In the genomic region with DNA sequence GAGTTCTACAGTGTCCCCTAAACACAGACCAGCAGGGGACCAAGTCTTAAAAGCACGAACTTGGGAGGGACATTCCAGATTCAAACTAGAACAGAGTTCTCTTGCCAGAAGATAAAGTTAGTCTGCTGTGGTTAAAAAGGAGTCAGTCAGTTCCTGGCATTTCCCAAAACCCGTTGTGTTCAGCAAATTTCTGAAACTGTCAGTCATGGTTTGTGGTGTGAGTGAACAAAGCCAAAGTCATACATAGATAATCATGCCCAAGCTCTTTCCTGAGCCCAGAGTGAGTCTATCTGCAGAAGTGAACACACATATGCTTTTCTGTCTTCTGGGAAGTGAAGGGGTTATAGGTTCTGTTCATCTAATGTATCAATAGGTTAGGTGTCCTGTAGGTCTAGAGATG, we compare ENCODE assay signal across 30 mouse cellular contexts. TPM values are rescaled to one million over a fixed set of nuclear protein-coding genes. Genes with fewer than 3 reads are reported as not detected.
DNase-seq lines count a peak whose midpoint lies in the region; ATAC-seq and TF ChIP-seq lines count a peak whose summit lies in the region.
"Had no signal": no experiment of that assay in that cellular context is flagged by ENCODE, and none has a peak within 500 bp of the region (broad histone marks: within the 10 kb centered on the region; RNA-seq: fewer than 3 reads in every experiment).

No protein-coding gene starts in this region.

- H3K9ac ChIP-seq in heart, embryonic 13.5 days = no peak overlapping the region
- H3K9ac ChIP-seq in MEL (ENCODE audit: control insufficient read depth, low read depth, low read length, poor library complexity, severe bottlenecking) = no peak overlapping the region
- H3K9ac ChIP-seq: heart, embryonic 12.5 days; neural tube, embryonic 12.5 days; stomach, embryonic 15.5 days had no signal

- H3K27me3 ChIP-seq in heart, embryonic 13.5 days (replicated peaks) = no peaks in the 10 kb centered on the region
- no peaks in the 10 kb centered on the region for H3K27me3 ChIP-seq in MEL (ENCODE audit: control insufficient read depth in 1 of 2, insufficient read depth in 2 of 2, low read length in 2 of 2)
- H3K27me3 ChIP-seq: heart, embryonic 12.5 days; neural tube, embryonic 12.5 days; stomach, embryonic 15.5 days had no signal

- TF ChIP-seq POLR2A in MEL (IDR thresholded peaks at IDR 0.05; ENCODE audit: control insufficient read depth in 1 of 2, insufficient read depth in 1 of 2, low read depth in 1 of 2, low read length in 2 of 2, poor library complexity in 1 of 2) = no peak

- no peak for ATAC-seq in heart, embryonic 13.5 days (ENCODE audit: extremely low read depth, insufficient number of reproducible peaks, low FRiP score, low TSS enrichment)
- ATAC-seq in granulocyte monocyte progenitor cell, adult 5-6 weeks (replicated peaks; ENCODE audit: poor library complexity, severe bottlenecking) = 0 out of 2 replicates have a peak, but pooled peaks have one; percentile 2
- ATAC-seq in monocyte, adult 5-6 weeks (replicated peaks; ENCODE audit: insufficient number of reproducible peaks, low FRiP score, low TSS enrichment, poor library complexity, severe bottlenecking) = no peak
- ATAC-seq: midbrain, embryonic 16.5 days had no signal

- intact Hi-C loops in heart, postnatal 36 days (cut with DNase I) = no loop called here

- H3K4me1 ChIP-seq in heart, embryonic 13.5 days = peaks cover 90% of the 10 kb centered on the region
- peaks cover 10 to 16% of the 10 kb centered on the region in 2 experiments for H3K4me1 ChIP-seq in MEL (ENCODE audit: control insufficient read depth in 1 of 2, insufficient read depth in 2 of 2, low read length in 2 of 2)

- H3K79me2 ChIP-seq in MEL (ENCODE audit: control insufficient read depth, insufficient read depth, low read length, poor library complexity) = no peaks in the 10 kb centered on the region

- WGBS in heart, embryonic 13.5 days = 49% methylated on average over 2 of the region's 2 CpGs

- H3K9me3 ChIP-seq in heart, embryonic 13.5 days = no peaks in the 10 kb centered on the region
- H3K9me3 ChIP-seq in MEL (replicated peaks; ENCODE audit: insufficient read depth, low read length) = no peaks in the 10 kb centered on the region
- H3K9me3 ChIP-seq: G1E; heart, embryonic 12.5 days; hindbrain, embryonic 10.5 days; neural tube, embryonic 12.5 days; stomach, embryonic 15.5 days had no signal

- 0 out of 2 replicates have a peak, but pooled peaks cover 7% of the 10 kb centered on the region for H3K36me3 ChIP-seq in heart, embryonic 13.5 days
- H3K36me3 ChIP-seq in MEL (ENCODE audit: control insufficient read depth in 1 of 2, insufficient read depth in 2 of 2, low read length in 2 of 2) = peaks cover 0 to 25% of the 10 kb centered on the region in 2 experiments; a peak in 2 of 4 replicates
- H3K36me3 ChIP-seq: G1E; heart, embryonic 12.5 days; hindbrain, embryonic 10.5 days; neural tube, embryonic 12.5 days; stomach, embryonic 15.5 days had no signal

- no peak for TF ChIP-seq EP300 in MEL (IDR thresholded peaks at IDR 0.05; ENCODE audit: low read depth in 1 of 2, low read length in 2 of 2)

- no peak overlapping the region for H3K4me3 ChIP-seq in heart, embryonic 13.5 days
- H3K4me3 ChIP-seq in MEL (ENCODE audit: control insufficient read depth in 1 of 2, insufficient read depth in 1 of 2, low read depth in 2 of 2, low read length in 2 of 2) = no peak overlapping the region
- H3K4me3 ChIP-seq: heart, embryonic 12.5 days; hindbrain, embryonic 10.5 days; neural tube, embryonic 12.5 days; stomach, embryonic 15.5 days had no signal

- H3K4me2 ChIP-seq in heart, embryonic 13.5 days = no peak overlapping the region
- H3K4me2 ChIP-seq: heart, embryonic 12.5 days; neural tube, embryonic 12.5 days; stomach, embryonic 15.5 days had no signal

- DNase-seq in heart, postnatal 36 days = no peak
- DNase-seq in 3134 (ENCODE audit: extremely low read depth, insufficient read length, low spot score) (peak; percentile 62), MEL (ENCODE audit: low read depth, low spot score) (peak; percentile 54)
- no peak for DNase-seq in urinary bladder, postnatal 14 days (ENCODE audit: low spot score)
- DNase-seq in lung, postnatal 25 days (ENCODE audit: low spot score) = no peak
- DNase-seq: adrenal gland, postnatal 10 days; cerebellum, adult 18-20 months; gastrocnemius, postnatal 25 days; kidney, adult 9 months; kidney, postnatal 4 days; lung, adult 2 months; lung, postnatal 4 days; right cerebral cortex, postnatal 14 days; thymus, adult 2 months had no signal

- peak overlapping the region; percentile 28; the same call in 1 of the 2 replicates for H3K27ac ChIP-seq in heart, embryonic 13.5 days (replicated peaks)
- no peak overlapping the region for H3K27ac ChIP-seq in MEL (ENCODE audit: control insufficient read depth, low read depth, low read length)
- H3K27ac ChIP-seq: hindbrain, embryonic 10.5 days; neural tube, embryonic 12.5 days; stomach, embryonic 15.5 days had no signal

- TF ChIP-seq CTCF in MEL (IDR thresholded peaks at IDR 0.05 in 2 of 3, conservative IDR thresholded peaks at IDR 0.05 in 1 of 3; ENCODE audit: control insufficient read depth in 1 of 3, insufficient read depth in 1 of 3, low read depth in 2 of 3, low read length in 3 of 3, poor library complexity in 1 of 3, severe bottlenecking in 1 of 3) = no peak

- no peak for TF ChIP-seq RAD21 in MEL (IDR thresholded peaks at IDR 0.05; ENCODE audit: low read depth, low read length)

TF ChIP-seq in MEL, 35 proteins besides CTCF, POLR2A, EP300 and RAD21:
- TF ChIP-seq UBTF (IDR thresholded peaks at IDR 0.05; ENCODE audit: borderline replicate concordance, insufficient read depth, low read depth, low read length) (no peak), ZNF384 (IDR thresholded peaks at IDR 0.05; ENCODE audit: low read depth, low read length) (no peak), RCOR1 (IDR thresholded peaks at IDR 0.05; ENCODE audit: low read depth, low read length) (no peak), CHD2 (IDR thresholded peaks at IDR 0.05; ENCODE audit: low read length) (no peak), MYB (IDR thresholded peaks at IDR 0.05; ENCODE audit: low read depth, low read length) (no peak), BHLHE40 (IDR thresholded peaks at IDR 0.05; ENCODE audit: borderline replicate concordance, low read depth, low read length) (no peak), TAL1 (IDR thresholded peaks at IDR 0.05; ENCODE audit: low read length) (no peak), POLR2AphosphoS5 (IDR thresholded peaks at IDR 0.05; ENCODE audit: borderline replicate concordance, low read depth, low read length) (no peak), TCF12 (IDR thresholded peaks at IDR 0.05; ENCODE audit: low read depth, low read length) (no peak)

RNA-seq across cellular contexts. Expression of a gene that starts 20.5 kb away (rescaled TPM):
- polyA plus RNA-seq in heart, embryonic 13.5 days (2015; fragmentation: Nextera tagmentation; extraction: Ambion mirVana) = 47.0 and 48.6 TPM in 2 replicates
- 100 to 1,000 TPM; 111 to 115 TPM for total RNA-seq in heart, postnatal 36 days (2021)
- 12.2 and 13.8 TPM in 2 replicates for total RNA-seq in MEL (2012; rRNA removed)
- polyA plus RNA-seq in MEL (2012; ENCODE audit: insufficient read depth in 1 of 2, insufficient read length in 2 of 2, low read depth in 1 of 2, low replicate concordance in 2 of 2, missing spikeins in 1 of 2) = 10 to 100 TPM in 1 of 2 experiments, not detected in 1; 14.6 TPM
- total RNA-seq in granulocyte monocyte progenitor cell, adult 5-6 weeks (2014; fragmentation: Nextera tagmentation) = 10.4 and 21.0 TPM in 2 replicates
- 11.1 and 18.4 TPM in 2 replicates for total RNA-seq in granulocyte monocyte progenitor cell, adult 5-6 weeks (2017)
- total RNA-seq in monocyte, adult 5-6 weeks (2017) = 13.7 to 26.2 TPM (median 22.5 TPM) in 3 replicates

RNA-seq across cellular contexts. Expression of a gene that starts 45.4 kb away (rescaled TPM):
- 0.04 and 0.18 TPM in 2 replicates for polyA plus RNA-seq in heart, embryonic 13.5 days (2015; fragmentation: Nextera tagmentation; extraction: Ambion mirVana)
- total RNA-seq in heart, postnatal 36 days (2021) = not detected
- not detected in 2 replicates for total RNA-seq in MEL (2012; rRNA removed)
- not detected for polyA plus RNA-seq in MEL (2012; ENCODE audit: insufficient read depth in 1 of 2, insufficient read length in 2 of 2, low read depth in 1 of 2, low replicate concordance in 2 of 2, missing spikeins in 1 of 2)
- total RNA-seq in granulocyte monocyte progenitor cell, adult 5-6 weeks (2014; fragmentation: Nextera tagmentation) = not detected in 2 replicates
- not detected in 2 replicates for total RNA-seq in granulocyte monocyte progenitor cell, adult 5-6 weeks (2017)
- 1.2 TPM in 1 of 3 replicates, not detected in the others for total RNA-seq in monocyte, adult 5-6 weeks (2017)
- total RNA-seq: adrenal gland, postnatal 10 days; gastrocnemius, postnatal 25 days; layer of hippocampus, postnatal 25 days had no signal
- polyA plus RNA-seq: cortical plate, adult 2 months; frontal cortex, adult 2 months; G1E; limb, embryonic 11.5 days; lung, adult 2 months; spleen, adult 2 months; thymus, adult 2 months had no signal

RNA-seq across cellular contexts. Expression of a gene that starts 58.9 kb away (rescaled TPM):
- polyA plus RNA-seq in heart, embryonic 13.5 days (2015; fragmentation: Nextera tagmentation; extraction: Ambion mirVana) = not detected in 2 replicates
- 1 to 10 TPM; 2.5 to 3.4 TPM for total RNA-seq in heart, postnatal 36 days (2021)
- not detected in 2 replicates for total RNA-seq in MEL (2012; rRNA removed)
- polyA plus RNA-seq in MEL (2012; ENCODE audit: insufficient read depth in 1 of 2, insufficient read length in 2 of 2, low read depth in 1 of 2, low replicate concordance in 2 of 2, missing spikeins in 1 of 2) = not detected
- total RNA-seq in granulocyte monocyte progenitor cell, adult 5-6 weeks (2014; fragmentation: Nextera tagmentation) = not detected in 2 replicates
- total RNA-seq in granulocyte monocyte progenitor cell, adult 5-6 weeks (2017) = not detected in 2 replicates
- not detected in 3 replicates for total RNA-seq in monocyte, adult 5-6 weeks (2017)
- total RNA-seq: adrenal gland, postnatal 10 days; gastrocnemius, postnatal 25 days; layer of hippocampus, postnatal 25 days had no signal
- polyA plus RNA-seq: embryonic facial prominence, embryonic 14.5 days; forebrain, embryonic 11.5 days; G1E; heart, embryonic 12.5 days; hindbrain, embryonic 10.5 days; limb, embryonic 11.5 days; midbrain, embryonic 16.5 days; neural tube, embryonic 12.5 days; spleen, adult 2 months; stomach, embryonic 15.5 days; thymus, adult 2 months had no signal

Comparison
In these comparisons a context has a peak if more than half of its experiments do, and no peak if none do; other contexts are left out.
1. DNase-seq: peak in 3134 (single experiment) and MEL (single experiment); none in heart, postnatal 36 days (0 of 2), urinary bladder, postnatal 14 days (single experiment) and lung, postnatal 25 days (single experiment).